Mouse (Mus musculus) kidney, postnatal 4 days (tissue): Measurements from ENCODE around the gene Ttll6.

ENCODE experiments used
- DNase-seq, 2 experiments: peaks; one replicate each; pipeline ENCODE4 v3.0.0; 2021; ENCODE audit warnings: mixed read lengths in 2 of 2

The Ttll6 gene

GRCm38 (mm10) chr11:96169016-96169415, 35.4 kb downstream of the Ttll6 start:
- DNase-seq: no peak

GRCm38 (mm10) chr11:96170711-96171379, 37.3 kb downstream of the Ttll6 start:
- peak in 1 of 2 experiments; percentile 23 for DNase-seq

GRCm38 (mm10) chr11:96171601-96172000, 38.0 kb downstream of the Ttll6 start:
- DNase-seq: no peak

GRCm38 (mm10) chr11:96172511-96173287, 39.1 kb downstream of the Ttll6 start:
- peak in 1 of 2 experiments; percentile 16 for DNase-seq

GRCm38 (mm10) chr11:96173288-96173840, 39.8 kb downstream of the Ttll6 start:
- no peak for DNase-seq

- DNase-seq: no peak
These were observed 41.3 kb downstream of the Ttll6 start for GRCm38 (mm10) chr11:96174881-96175280.

GRCm38 (mm10) chr11:96175511-96175910, 41.9 kb downstream of the Ttll6 start:
- no peak for DNase-seq

GRCm38 (mm10) chr11:96175951-96176530, 42.5 kb downstream of the Ttll6 start:
- no peak for DNase-seq

- peak in 1 of 2 experiments; percentile 5 for DNase-seq
These were observed 43.3 kb downstream of the Ttll6 start for GRCm38 (mm10) chr11:96176841-96177240.

- DNase-seq: peak in 1 of 2 experiments; percentile 44
These were observed 44.1 kb downstream of the Ttll6 start for GRCm38 (mm10) chr11:96177546-96178174.

GRCm38 (mm10) chr11:96178356-96178755, 44.8 kb downstream of the Ttll6 start:
- no peak for DNase-seq

GRCm38 (mm10) chr11:96178911-96179503, 45.4 kb downstream of the Ttll6 start:
- DNase-seq: no peak

- no peak for DNase-seq
These were observed 47.5 kb downstream of the Ttll6 start for GRCm38 (mm10) chr11:96181061-96181460.

GRCm38 (mm10) chr11:96184233-96184632, 50.6 kb downstream of the Ttll6 start:
- DNase-seq: no peak

- no peak for DNase-seq
These were observed 53.7 kb downstream of the Ttll6 start for GRCm38 (mm10) chr11:96187321-96187720.

- DNase-seq: peak in 1 of 2 experiments; percentile 12
These were observed 56.4 kb downstream of the Ttll6 start for GRCm38 (mm10) chr11:96189810-96190522.

GRCm38 (mm10) chr11:96191132-96191531, 57.5 kb downstream of the Ttll6 start:
- DNase-seq: no peak

GRCm38 (mm10) chr11:96193521-96194400, 60.2 kb downstream of the Ttll6 start, which contains the start of gene Hoxb13:
Gene Hoxb13, plus strand, starts transcription at chr11:96194316.
- DNase-seq: peak; percentile 53 to 61

GRCm38 (mm10) chr11:96194401-96194710, 60.8 kb downstream of the Ttll6 start:
- no peak for DNase-seq

GRCm38 (mm10) chr11:96194961-96195640, 61.5 kb downstream of the Ttll6 start:
- no peak for DNase-seq
